Mouse (Mus musculus) liver, embryonic 11.5 days (tissue): ENCODE measurements at regions not wholly inside any gene's neighbourhood (a gene's known extent, or its start where the extent isn't known, plus 50 kb on each side); places are given as distances from the start of the nearest gene placed in this dataset.

ENCODE experiments used
- ATAC-seq: fragments of 200-750 bp; cut with Nextera tagmentation; replicated peaks from 2 replicates; pipeline ENCODE4 v1.8.0; 2017; ENCODE audit warnings: moderate number of reproducible peaks, mild to moderate bottlenecking, moderate TSS enrichment, moderate library complexity; ENCODE audit not compliant: low FRiP score
- DNase-seq: peaks from one replicate; pipeline ENCODE4 v3.0.0-alpha.2; 2017; ENCODE audit warnings: low spot score
- H3K27ac ChIP-seq: fragments of 300-500 bp; sonication (generic); 2 replicates; pipeline ENCODE4 v1.5.1; 2014; ENCODE audit warnings: mild to moderate bottlenecking, low read depth, low read length, control low read depth
- H3K27me3 ChIP-seq: fragments of 300-500 bp; sonication (generic); replicated peaks from 2 replicates; pipeline ENCODE4 v1.6.1; 2014; ENCODE audit warnings: low read length, mixed read lengths; ENCODE audit not compliant: control insufficient read depth, insufficient read depth
- H3K36me3 ChIP-seq: fragments of 300-500 bp; sonication (generic); 2 replicates; pipeline ENCODE4 v1.6.1; 2014; ENCODE audit warnings: mild to moderate bottlenecking, low read length, moderate library complexity, mixed read lengths; ENCODE audit not compliant: control insufficient read depth, insufficient read depth
- H3K4me1 ChIP-seq: fragments of 300-500 bp; sonication (generic); replicated peaks from 2 replicates; pipeline ENCODE4 v1.6.1; 2014; ENCODE audit warnings: low read length, mixed read lengths; ENCODE audit not compliant: control insufficient read depth, insufficient read depth
- H3K4me2 ChIP-seq: fragments of 300-500 bp; sonication (generic); 2 replicates; pipeline ENCODE4 v1.6.1; 2014; ENCODE audit warnings: mild to moderate bottlenecking, control low read depth, moderate library complexity
- H3K4me3 ChIP-seq: fragments of 300-500 bp; sonication (generic); 2 replicates; pipeline ENCODE4 v1.5.1; 2014; ENCODE audit warnings: low read depth, low read length, control low read depth
- H3K9ac ChIP-seq: fragments of 300-500 bp; sonication (generic); 2 replicates; pipeline ENCODE4 v1.6.1; 2014; ENCODE audit warnings: low read depth, low read length, control low read depth
- H3K9me3 ChIP-seq: fragments of 300-500 bp; sonication (generic); 2 replicates; pipeline ENCODE4 v1.6.1; 2016; ENCODE audit warnings: low read length, inconsistent platforms, mixed read lengths; ENCODE audit not compliant: control insufficient read depth
- WGBS: fragments of 180-500 bp; shearing (Covaris S2); extraction: QIAGEN DNeasy Blood & Tissue Kit; methylation state at CpG from one replicate; pipeline ENCODE4 v1.1.7; 2014; 5-methylcytosine and 5-hydroxymethylcytosine counted together

- WGBS = 58% methylated on average over 13 of the region's 13 CpGs
- Histone ChIP-seq H3K4me2 (no peak overlapping the region), H3K4me1 (no peaks in the 10 kb centered on the region), H3K27me3 (no peaks in the 10 kb centered on the region), H3K4me3 (no peak overlapping the region), H3K9ac (no peak overlapping the region), H3K27ac (no peak overlapping the region), H3K9me3 (no peaks in the 10 kb centered on the region), H3K36me3 (no peaks in the 10 kb centered on the region)
- DNase-seq (no peak), ATAC-seq (no peak)
These were observed 209.0 kb upstream of the Adamts16 start for GRCm38 (mm10) chr13:71050646-71051045.

GRCm38 (mm10) chr13:71036000-71036399 is 194.4 kb upstream of the Adamts16 start:
- ATAC-seq = no peak
- Histone ChIP-seq H3K36me3 (no peaks in the 10 kb centered on the region), H3K4me1 (no peaks in the 10 kb centered on the region), H3K27ac (no peak overlapping the region), H3K4me3 (no peak overlapping the region), H3K4me2 (no peak overlapping the region), H3K27me3 (no peaks in the 10 kb centered on the region), H3K9me3 (no peaks in the 10 kb centered on the region), H3K9ac (no peak overlapping the region)
- 87% methylated on average over 8 of the region's 8 CpGs for WGBS
- DNase-seq = no peak

- ATAC-seq (no peak), DNase-seq (no peak)
- Histone ChIP-seq H3K9ac (no peak overlapping the region), H3K4me2 (no peak overlapping the region), H3K27ac (no peak overlapping the region), H3K9me3 (no peaks in the 10 kb centered on the region), H3K4me1 (no peaks in the 10 kb centered on the region), H3K4me3 (no peak overlapping the region), H3K36me3 (no peaks in the 10 kb centered on the region), H3K27me3 (no peaks in the 10 kb centered on the region)
- WGBS = 83% methylated on average over 13 of the region's 13 CpGs
These were observed 193.5 kb upstream of the Adamts16 start for GRCm38 (mm10) chr13:71034926-71035687.

- Histone ChIP-seq H3K27me3 (no peaks in the 10 kb centered on the region), H3K4me1 (no peaks in the 10 kb centered on the region), H3K36me3 (no peaks in the 10 kb centered on the region), H3K9ac (no peak overlapping the region), H3K27ac (no peak overlapping the region), H3K4me2 (no peak overlapping the region), H3K9me3 (no peaks in the 10 kb centered on the region), H3K4me3 (no peak overlapping the region)
- WGBS = 22% methylated on average over 3 of the region's 3 CpGs
- no peak for ATAC-seq
- DNase-seq = no peak
These were observed 166.6 kb upstream of the Adamts16 start for GRCm38 (mm10) chr13:71008216-71008615.

GRCm38 (mm10) chr13:71006117-71006516 is 164.5 kb upstream of the Adamts16 start:
- Histone ChIP-seq H3K27ac (no peak overlapping the region), H3K9me3 (no peaks in the 10 kb centered on the region), H3K36me3 (no peaks in the 10 kb centered on the region), H3K4me1 (no peaks in the 10 kb centered on the region), H3K4me3 (no peak overlapping the region), H3K4me2 (no peak overlapping the region), H3K27me3 (no peaks in the 10 kb centered on the region), H3K9ac (no peak overlapping the region)
- DNase-seq (no peak), ATAC-seq (no peak; the same call in 1 of the 2 replicates)
- WGBS = 9% methylated on average over 1 of the region's 1 CpGs

- Histone ChIP-seq H3K9ac (no peak overlapping the region), H3K4me2 (peak overlapping the region; percentile 14; the same call in 1 of the 2 replicates), H3K36me3 (no peaks in the 10 kb centered on the region), H3K27me3 (no peaks in the 10 kb centered on the region), H3K9me3 (no peaks in the 10 kb centered on the region), H3K4me1 (no peaks in the 10 kb centered on the region), H3K4me3 (no peak overlapping the region), H3K27ac (no peak overlapping the region)
- ATAC-seq = no peak
- 67% methylated on average over 3 of the region's 3 CpGs for WGBS
- DNase-seq = no peak
These were observed 161.9 kb upstream of the Adamts16 start for GRCm38 (mm10) chr13:71003517-71003916.

GRCm38 (mm10) chr13:71001278-71001677 is 159.7 kb upstream of the Adamts16 start:
- H3K27me3 ChIP-seq = no peaks in the 10 kb centered on the region
- H3K4me3 ChIP-seq = no peak overlapping the region
- H3K27ac ChIP-seq = no peak overlapping the region
- no peaks in the 10 kb centered on the region for H3K4me1 ChIP-seq
- no peak overlapping the region for H3K9ac ChIP-seq
- 10% methylated on average over 2 of the region's 2 CpGs for WGBS
- H3K9me3 ChIP-seq = no peaks in the 10 kb centered on the region
- no peak overlapping the region for H3K4me2 ChIP-seq
- no peak for DNase-seq
- no peaks in the 10 kb centered on the region for H3K36me3 ChIP-seq
- ATAC-seq = peak; percentile 41; the same call in 1 of the 2 replicates

- Histone ChIP-seq H3K27ac (no peak overlapping the region), H3K4me3 (no peak overlapping the region), H3K27me3 (no peaks in the 10 kb centered on the region), H3K4me2 (no peak overlapping the region), H3K4me1 (no peaks in the 10 kb centered on the region), H3K9ac (no peak overlapping the region), H3K9me3 (no peaks in the 10 kb centered on the region), H3K36me3 (no peaks in the 10 kb centered on the region)
- DNase-seq (no peak), ATAC-seq (no peak)
- WGBS = 65% methylated on average over 5 of the region's 5 CpGs
These were observed 158.9 kb upstream of the Adamts16 start for GRCm38 (mm10) chr13:71000422-71001008.

- no peak overlapping the region for H3K9ac ChIP-seq
- no peak overlapping the region for H3K4me2 ChIP-seq
- ATAC-seq (no peak), DNase-seq (no peak)
- WGBS = 69% methylated on average over 1 of the region's 1 CpGs
- no peaks in the 10 kb centered on the region for H3K4me1 ChIP-seq
- H3K36me3 ChIP-seq = no peaks in the 10 kb centered on the region
- no peak overlapping the region for H3K27ac ChIP-seq
- H3K27me3 ChIP-seq = no peaks in the 10 kb centered on the region
- H3K4me3 ChIP-seq = no peak overlapping the region
- no peaks in the 10 kb centered on the region for H3K9me3 ChIP-seq
These were observed 151.9 kb upstream of the Adamts16 start for GRCm38 (mm10) chr13:70993522-70993921.
